Mouse (Mus musculus) heart, embryonic 13.5 days (tissue): ENCODE measurements around the gene Kirrel3. TPM values are rescaled to one million over a fixed set of nuclear protein-coding genes. Genes with fewer than 3 reads are reported as not detected.

ENCODE experiments used
- ATAC-seq: fragments of 200-750 bp; cut with Nextera tagmentation; 2 replicates; pipeline ENCODE4 v1.8.0; 2017; ENCODE audit warnings: moderate TSS enrichment; ENCODE audit not compliant: insufficient number of reproducible peaks, low FRiP score, low TSS enrichment; ENCODE audit errors: extremely low read depth
- H3K27ac ChIP-seq: fragments of 300-500 bp; sonication (generic); replicated peaks from 2 replicates; pipeline ENCODE4 v1.5.1; 2015; ENCODE audit warnings: moderate library complexity, mild to moderate bottlenecking, inconsistent platforms
- H3K27me3 ChIP-seq: fragments of 300-500 bp; sonication (generic); replicated peaks from 2 replicates; pipeline ENCODE4 v1.6.1; 2015; ENCODE audit warnings: mild to moderate bottlenecking, inconsistent platforms
- H3K36me3 ChIP-seq: fragments of 300-500 bp; sonication (generic); 2 replicates; pipeline ENCODE4 v1.6.1; 2015; ENCODE audit warnings: mild to moderate bottlenecking, inconsistent platforms
- H3K4me1 ChIP-seq: fragments of 300-500 bp; sonication (generic); 2 replicates; pipeline ENCODE4 v1.6.1; 2015; ENCODE audit warnings: inconsistent platforms
- H3K4me2 ChIP-seq: fragments of 300-500 bp; sonication (generic); 2 replicates; pipeline ENCODE4 v1.6.1; 2015; ENCODE audit warnings: inconsistent platforms, mild to moderate bottlenecking, moderate library complexity
- H3K4me3 ChIP-seq: fragments of 300-500 bp; sonication (generic); 2 replicates; pipeline ENCODE4 v1.5.1; 2015; ENCODE audit warnings: moderate library complexity, mild to moderate bottlenecking, inconsistent platforms
- H3K9ac ChIP-seq: fragments of 300-500 bp; sonication (generic); 2 replicates; pipeline ENCODE4 v1.6.1; 2015; ENCODE audit warnings: inconsistent platforms, mild to moderate bottlenecking, moderate library complexity
- H3K9me3 ChIP-seq: fragments of 300-500 bp; sonication (generic); 2 replicates; pipeline ENCODE4 v1.6.1; 2016; ENCODE audit warnings: inconsistent platforms
- WGBS: fragments of 180-500 bp; shearing (Covaris S2); methylation state at CpG from one replicate; pipeline ENCODE4 v1.1.7; 2015; ENCODE audit warnings: mixed read lengths; 5-methylcytosine and 5-hydroxymethylcytosine counted together
- polyA plus RNA-seq: library from polyadenylated mRNA; unstranded; fragments of >200 nt; fragmentation: Nextera tagmentation; extraction: Ambion mirVana; gene quantifications from 2 replicates; pipeline ENCODE4 v1.2.1, GENCODE M21; 2015

Kirrel3 gene
- polyA plus RNA-seq, 1 experiment from 2014 or later: 1.0 TPM

DNA sequence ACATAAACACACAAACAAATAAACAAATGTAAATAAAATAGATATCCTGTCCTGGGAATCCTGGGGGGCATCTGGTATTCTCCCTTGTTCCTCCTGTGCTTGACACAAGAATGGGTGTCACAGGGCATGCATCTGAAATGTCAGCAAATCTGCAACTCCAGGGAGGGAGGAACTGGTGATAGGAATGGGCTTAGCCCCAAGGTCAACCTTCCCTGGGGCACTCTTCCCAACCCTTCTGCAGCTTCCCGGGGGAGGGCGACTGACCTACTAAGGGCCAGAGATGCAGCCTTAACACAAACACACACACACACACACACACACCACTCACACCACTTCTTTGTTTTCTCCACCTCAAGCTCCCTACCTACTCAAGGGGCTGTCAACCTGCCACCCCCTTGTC, 509.4 kb downstream of the Kirrel3 start:
- no peak for ATAC-seq
- no peak overlapping the region for H3K27ac ChIP-seq
- no peaks in the 10 kb centered on the region for H3K36me3 ChIP-seq
- peaks cover 52% of the 10 kb centered on the region for H3K4me1 ChIP-seq
- H3K4me3 ChIP-seq: no peak overlapping the region
- H3K9me3 ChIP-seq: no peaks in the 10 kb centered on the region
- H3K4me2 ChIP-seq: no peak overlapping the region
- H3K9ac ChIP-seq: no peak overlapping the region
- H3K27me3 ChIP-seq: no peaks in the 10 kb centered on the region
- 64% methylated on average over 2 of the region's 2 CpGs for WGBS

DNA sequence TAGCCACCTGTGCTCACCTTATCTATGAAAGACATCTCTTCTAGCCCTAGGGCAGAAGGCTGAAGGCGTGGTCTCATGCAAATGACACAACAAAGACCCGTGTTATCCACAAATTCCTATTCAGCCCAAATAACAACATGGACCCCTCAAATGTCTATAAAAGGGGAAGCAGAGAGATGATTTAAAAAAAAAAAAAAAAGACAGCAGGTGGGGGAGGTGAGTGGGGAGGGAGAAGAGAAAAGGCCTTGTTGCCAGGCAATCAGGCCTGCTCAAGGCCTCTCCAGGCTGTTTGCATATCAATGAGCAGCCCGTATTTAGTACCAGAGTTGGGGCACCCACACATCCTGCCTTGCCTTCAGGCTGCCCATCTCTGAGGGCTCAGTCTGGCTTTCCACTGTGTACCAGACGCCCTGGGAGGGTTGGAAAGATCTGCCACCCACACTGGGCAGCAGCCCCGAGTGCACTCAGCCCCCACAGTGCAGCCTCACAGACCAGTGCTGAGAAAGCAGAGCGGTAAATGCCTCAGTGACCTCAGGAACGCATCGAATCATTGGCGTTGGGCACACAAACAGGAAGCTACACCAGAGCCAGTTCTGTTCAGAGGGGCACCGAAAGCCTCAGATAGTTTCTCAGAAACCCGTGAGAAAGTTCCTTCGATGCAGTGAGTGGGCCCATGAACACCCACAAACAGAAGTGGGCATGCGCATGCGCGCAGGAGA, 510.1 kb downstream of the Kirrel3 start:
- 62% methylated on average over 15 of the region's 15 CpGs for WGBS

DNA sequence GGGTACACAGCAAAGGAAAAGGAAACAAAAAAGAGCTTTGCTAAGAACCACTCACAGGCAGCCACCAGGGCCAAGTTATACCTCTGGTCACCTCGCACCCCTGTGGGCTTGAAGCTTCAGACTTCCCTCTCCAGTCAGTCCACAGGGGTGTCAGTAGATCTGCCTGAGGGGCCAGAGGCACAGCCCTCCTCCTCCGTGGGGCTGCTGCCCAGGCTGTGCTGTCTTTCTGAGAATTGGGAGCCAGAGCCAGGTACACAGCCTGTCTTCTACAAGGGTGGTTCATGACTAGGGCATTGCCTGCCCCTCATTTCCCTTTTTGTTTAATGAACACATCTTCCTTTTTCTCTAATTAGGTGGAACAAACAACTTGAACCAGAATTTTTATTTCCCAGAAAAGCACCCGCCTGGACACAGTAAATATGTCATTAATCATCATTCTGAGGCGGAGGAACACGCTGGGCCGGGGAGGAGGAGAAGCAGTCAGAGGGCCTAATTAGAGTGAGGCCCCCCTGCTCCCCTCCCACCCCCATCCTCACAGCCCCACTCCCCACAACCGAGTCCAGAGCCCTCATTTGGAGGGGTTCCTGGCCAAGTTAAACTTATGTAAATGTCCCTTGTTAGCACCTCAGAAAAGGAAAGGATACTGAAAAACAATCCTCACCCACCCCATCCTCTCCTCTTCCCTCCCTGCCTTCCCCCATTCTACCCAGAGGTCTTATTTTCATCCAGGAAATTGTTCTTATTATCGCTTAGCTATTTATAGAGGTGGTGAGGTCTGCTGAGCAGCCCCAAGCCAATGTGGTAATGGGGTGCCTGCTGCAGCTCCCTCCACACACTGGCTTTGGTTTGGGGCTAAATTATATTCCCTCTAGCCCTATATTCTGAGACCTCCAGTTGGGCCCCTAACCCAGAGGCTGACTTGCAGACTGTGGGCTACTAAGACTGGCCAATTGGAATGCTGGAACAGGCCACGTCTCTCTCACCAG, 512.5 kb downstream of the Kirrel3 start:
- Histone ChIP-seq H3K4me2 (no peak overlapping the region), H3K4me1 (peaks cover 43% of the 10 kb centered on the region), H3K9ac (no peak overlapping the region), H3K36me3 (no peaks in the 10 kb centered on the region), H3K9me3 (no peaks in the 10 kb centered on the region), H3K27me3 (no peaks in the 10 kb centered on the region), H3K4me3 (no peak overlapping the region), H3K27ac (peak overlapping the region; percentile 8)
- WGBS: 36% methylated on average over 9 of the region's 9 CpGs
- no peak for ATAC-seq

More for the DNA sequence above, 510.1 kb downstream of the Kirrel3 start:
- Histone ChIP-seq H3K4me3 (no peak overlapping the region), H3K27ac (no peak overlapping the region), H3K4me1 (peaks cover 52% of the 10 kb centered on the region), H3K9me3 (no peaks in the 10 kb centered on the region), H3K9ac (no peak overlapping the region), H3K4me2 (no peak overlapping the region), H3K36me3 (no peaks in the 10 kb centered on the region), H3K27me3 (no peaks in the 10 kb centered on the region)
- ATAC-seq: no peak

DNA sequence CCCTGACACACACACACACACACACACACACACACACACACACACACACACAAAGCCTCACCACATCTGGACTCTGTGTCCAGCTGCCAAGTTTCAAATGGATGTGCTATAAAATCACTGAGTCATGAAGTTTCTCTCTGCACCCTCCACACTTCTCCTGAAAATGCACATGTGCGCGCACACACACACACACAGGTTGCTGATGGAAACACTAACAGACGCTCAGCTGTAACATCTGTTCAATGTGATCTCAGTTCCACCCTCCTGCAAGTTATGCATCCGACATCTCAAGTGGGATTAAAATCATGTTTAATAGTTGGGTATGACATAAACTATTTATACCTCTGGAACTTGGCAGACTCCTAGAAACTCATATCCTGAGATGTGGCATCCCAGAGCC, 518.4 kb downstream of the Kirrel3 start:
- no peak overlapping the region for H3K9ac ChIP-seq
- H3K4me3 ChIP-seq: no peak overlapping the region
- H3K36me3 ChIP-seq: no peaks in the 10 kb centered on the region
- peaks cover 30% of the 10 kb centered on the region for H3K27me3 ChIP-seq
- no peak overlapping the region for H3K4me2 ChIP-seq
- H3K4me1 ChIP-seq: peaks cover 2% of the 10 kb centered on the region
- 82% methylated on average over 4 of the region's 4 CpGs for WGBS
- no peaks in the 10 kb centered on the region for H3K9me3 ChIP-seq
- ATAC-seq: no peak
- H3K27ac ChIP-seq: no peak overlapping the region

DNA sequence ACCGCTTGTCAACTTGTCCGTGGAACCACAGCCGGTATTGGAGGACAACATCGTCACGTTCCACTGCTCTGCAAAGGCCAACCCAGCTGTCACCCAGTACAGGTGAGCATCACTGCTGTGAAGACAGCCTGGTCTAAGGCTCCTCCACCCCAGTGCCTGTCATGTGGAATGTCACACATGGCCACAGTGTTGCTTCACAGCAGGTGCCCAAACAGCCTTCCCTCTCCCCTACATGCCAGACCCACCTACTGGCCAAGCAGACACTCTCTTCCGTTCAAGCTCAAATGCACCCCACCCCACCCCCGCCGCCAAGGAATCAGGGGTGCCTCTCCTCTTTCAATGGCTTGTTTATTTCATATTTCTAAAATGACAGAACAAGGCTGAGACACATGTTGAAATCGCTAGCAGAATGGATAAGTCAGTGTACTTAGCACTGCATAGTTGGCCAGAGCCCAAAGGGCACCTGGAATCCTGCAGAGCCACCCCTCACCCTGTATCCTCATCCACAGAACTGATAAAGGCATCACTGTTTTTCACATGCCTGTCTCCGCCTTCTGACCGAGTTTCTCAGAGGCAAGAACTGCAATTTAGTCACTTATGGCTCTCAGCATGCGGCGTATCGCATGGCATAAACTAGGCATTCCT, 522.1 kb downstream of the Kirrel3 start:
- WGBS: 71% methylated on average over 14 of the region's 14 CpGs
- H3K4me1 ChIP-seq: peaks cover 6% of the 10 kb centered on the region; the same call in 1 of the 2 replicates
- peaks cover 31% of the 10 kb centered on the region for H3K27me3 ChIP-seq
- H3K9ac ChIP-seq: no peak overlapping the region
- H3K9me3 ChIP-seq: no peaks in the 10 kb centered on the region
- no peak overlapping the region for H3K4me3 ChIP-seq
- no peaks in the 10 kb centered on the region for H3K36me3 ChIP-seq
- H3K4me2 ChIP-seq: no peak overlapping the region
- no peak overlapping the region for H3K27ac ChIP-seq
- ATAC-seq: no peak

DNA sequence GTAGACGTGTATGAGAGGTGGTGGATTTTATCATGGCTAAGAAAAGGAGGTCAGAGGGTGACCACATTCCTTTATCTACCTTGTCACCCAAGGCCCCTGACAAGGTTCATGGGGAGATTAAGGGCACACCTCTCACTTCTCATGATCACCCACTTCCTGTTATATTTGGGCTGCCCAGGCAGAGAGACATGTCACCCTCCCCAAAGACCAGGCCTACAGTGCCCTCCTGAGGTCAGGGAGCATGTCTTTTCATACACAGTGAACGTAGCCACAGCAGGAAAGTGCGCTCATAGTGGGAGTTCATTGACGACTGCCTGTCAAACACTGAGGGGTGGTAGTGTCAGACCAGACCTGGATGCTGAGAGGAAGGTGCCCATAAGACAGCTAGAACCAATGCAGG, 531.1 kb downstream of the Kirrel3 start:
- H3K4me1 ChIP-seq: peaks cover 18% of the 10 kb centered on the region
- H3K27me3 ChIP-seq: peaks cover 23% of the 10 kb centered on the region
- 40% methylated on average over 4 of the region's 4 CpGs for WGBS
- no peak overlapping the region for H3K4me2 ChIP-seq
- no peak overlapping the region for H3K27ac ChIP-seq
- ATAC-seq: no peak
- H3K36me3 ChIP-seq: no peaks in the 10 kb centered on the region
- no peak overlapping the region for H3K4me3 ChIP-seq
- no peak overlapping the region for H3K9ac ChIP-seq
- H3K9me3 ChIP-seq: no peaks in the 10 kb centered on the region

DNA sequence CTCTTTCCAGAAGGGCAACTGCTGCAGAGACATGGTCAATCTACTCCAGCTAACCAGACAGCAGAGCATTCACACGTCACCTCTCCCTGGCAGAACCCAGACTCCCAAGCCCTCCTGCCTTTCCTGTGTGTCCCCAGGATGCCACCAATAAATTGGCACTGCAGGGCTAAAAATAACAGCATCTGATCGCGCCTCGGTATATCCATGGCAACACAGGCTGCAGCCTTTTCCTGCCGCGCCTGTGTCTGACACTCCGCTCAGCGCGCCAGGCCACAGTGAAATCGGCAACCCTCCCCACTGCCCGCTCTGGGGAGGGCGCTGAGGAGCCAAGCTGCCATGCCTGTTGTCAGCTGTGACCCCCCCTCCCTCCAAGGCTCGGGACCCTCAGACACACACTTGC, 531.9 kb downstream of the Kirrel3 start:
- Histone ChIP-seq H3K9me3 (no peaks in the 10 kb centered on the region), H3K4me1 (peaks cover 18% of the 10 kb centered on the region), H3K9ac (peak overlapping the region; percentile 62; the same call in 1 of the 2 replicates), H3K27me3 (peaks cover 23% of the 10 kb centered on the region), H3K4me3 (peak overlapping the region; percentile 27), H3K4me2 (peak overlapping the region; percentile 63), H3K27ac (no peak overlapping the region), H3K36me3 (no peaks in the 10 kb centered on the region)
- ATAC-seq: peak; percentile 40; the same call in 1 of the 2 replicates
- WGBS: 7% methylated on average over 13 of the region's 13 CpGs

DNA sequence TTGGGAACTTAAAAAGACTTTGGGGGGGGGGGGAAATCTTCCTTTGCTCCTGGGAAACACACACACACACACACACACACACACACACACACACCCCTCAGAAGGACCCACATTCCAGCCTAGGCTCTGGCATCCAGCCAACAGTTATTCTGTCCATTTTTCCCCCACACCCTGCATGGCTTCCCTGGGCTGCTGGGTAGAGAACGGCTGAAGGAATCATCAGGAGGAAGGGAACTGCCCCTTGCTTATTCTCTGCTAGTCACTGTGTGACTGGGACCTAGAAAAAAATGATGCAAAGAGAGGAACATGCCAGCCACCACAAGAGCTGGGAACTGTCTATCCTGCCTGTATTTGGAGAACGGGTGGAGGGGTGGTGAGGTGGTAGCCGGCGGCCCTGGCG, 532.4 kb downstream of the Kirrel3 start:
- Histone ChIP-seq H3K4me3 (no peak overlapping the region), H3K9ac (peak overlapping the region; percentile 62; the same call in 1 of the 2 replicates)
- 14% methylated on average over 5 of the region's 5 CpGs for WGBS

DNA sequence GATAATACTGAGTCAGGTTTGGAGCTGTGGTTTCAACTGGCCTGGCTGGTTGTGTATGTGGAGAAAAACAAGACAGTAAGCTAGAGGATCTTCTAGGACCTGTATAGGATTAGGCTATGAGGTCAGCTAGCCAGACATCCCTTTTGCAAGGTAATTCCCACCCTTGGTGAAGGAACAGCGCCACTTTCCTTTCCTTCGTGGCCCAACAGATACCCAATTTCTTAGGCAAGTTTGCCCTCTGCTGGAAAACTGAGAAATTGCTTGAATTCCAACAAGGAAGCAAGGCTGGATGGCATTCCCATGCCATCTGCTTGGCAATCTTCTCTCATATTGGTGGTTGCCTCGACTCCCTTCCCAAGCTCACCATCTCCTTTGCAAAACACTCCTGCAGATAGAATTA, 533.7 kb downstream of the Kirrel3 start:
- H3K4me2 ChIP-seq: no peak overlapping the region
- no peak overlapping the region for H3K4me3 ChIP-seq
- peaks cover 19% of the 10 kb centered on the region for H3K4me1 ChIP-seq
- H3K36me3 ChIP-seq: no peaks in the 10 kb centered on the region
- H3K9ac ChIP-seq: no peak overlapping the region
- H3K27ac ChIP-seq: no peak overlapping the region
- no peak for ATAC-seq
- H3K9me3 ChIP-seq: no peaks in the 10 kb centered on the region
- WGBS: 11% methylated on average over 3 of the region's 3 CpGs
- H3K27me3 ChIP-seq: peaks cover 32% of the 10 kb centered on the region

More for the DNA sequence above, 532.4 kb downstream of the Kirrel3 start:
- no peak for ATAC-seq
- Histone ChIP-seq H3K4me1 (peaks cover 18% of the 10 kb centered on the region), H3K27me3 (peaks cover 23% of the 10 kb centered on the region), H3K36me3 (no peaks in the 10 kb centered on the region), H3K27ac (no peak overlapping the region), H3K4me2 (peak overlapping the region; percentile 63), H3K9me3 (no peaks in the 10 kb centered on the region)

DNA sequence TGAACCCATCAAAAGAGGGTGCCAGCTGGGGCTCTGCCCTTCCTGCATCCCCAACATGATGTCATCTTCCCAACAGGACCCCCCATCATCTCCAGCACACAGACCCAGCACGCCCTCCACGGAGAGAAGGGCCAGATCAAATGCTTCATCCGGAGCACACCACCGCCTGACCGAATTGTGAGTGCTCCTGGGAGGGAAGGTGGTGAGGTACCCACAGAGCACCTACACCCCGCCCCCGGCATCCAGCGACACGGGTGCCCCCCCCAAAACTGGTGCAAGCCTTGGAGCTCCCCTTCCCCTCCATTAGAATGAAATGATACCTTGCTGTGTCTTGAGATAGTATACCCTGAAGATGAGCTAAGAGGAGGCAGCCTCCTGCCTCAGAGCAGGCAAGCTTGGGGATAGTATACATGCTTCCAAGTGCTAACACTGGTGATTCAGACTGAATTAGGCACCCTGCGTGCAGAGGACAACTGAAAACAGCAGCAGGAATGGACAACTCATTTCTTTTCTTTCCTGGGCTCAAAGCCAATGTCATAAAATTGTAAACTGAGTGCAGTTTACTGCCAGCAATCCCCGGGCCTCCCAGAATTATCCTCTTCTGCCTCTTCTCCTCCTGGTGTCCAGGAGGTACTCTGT, 534.4 kb downstream of the Kirrel3 start:
- Histone ChIP-seq H3K4me1 (peaks cover 27% of the 10 kb centered on the region), H3K4me3 (no peak overlapping the region), H3K36me3 (no peaks in the 10 kb centered on the region), H3K9ac (no peak overlapping the region), H3K27me3 (peaks cover 38% of the 10 kb centered on the region), H3K27ac (no peak overlapping the region), H3K4me2 (no peak overlapping the region), H3K9me3 (no peaks in the 10 kb centered on the region)
- ATAC-seq: no peak
- WGBS: 51% methylated on average over 11 of the region's 11 CpGs

DNA sequence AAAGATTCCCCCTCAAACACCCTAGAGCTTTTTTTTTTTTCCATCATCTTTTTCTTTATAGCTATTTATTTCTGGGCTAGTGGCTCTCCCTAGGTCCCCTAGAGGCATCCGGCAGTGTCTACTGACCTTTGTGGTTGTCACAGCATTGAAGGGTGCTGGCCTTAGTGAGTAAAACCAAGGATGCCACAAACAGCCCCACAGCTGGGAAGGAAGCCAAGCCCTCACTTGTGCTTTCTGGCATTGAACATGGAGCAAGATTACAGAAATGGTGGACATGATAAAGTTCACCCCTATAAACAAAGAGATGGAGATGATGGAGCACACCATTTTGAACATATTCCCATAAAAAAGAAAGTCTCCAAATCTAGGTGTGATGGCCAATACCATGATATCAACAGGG, 536.0 kb downstream of the Kirrel3 start:
- H3K36me3 ChIP-seq: no peaks in the 10 kb centered on the region
- peaks cover 39% of the 10 kb centered on the region for H3K27me3 ChIP-seq
- peaks cover 37% of the 10 kb centered on the region for H3K4me1 ChIP-seq
- no peaks in the 10 kb centered on the region for H3K9me3 ChIP-seq
- H3K4me3 ChIP-seq: no peak overlapping the region
- no peak overlapping the region for H3K9ac ChIP-seq
- no peak for ATAC-seq
- WGBS: 88% methylated on average over 1 of the region's 1 CpGs
- no peak overlapping the region for H3K4me2 ChIP-seq
- no peak overlapping the region for H3K27ac ChIP-seq
